12 mouse cellular contexts compared by ENCODE assay signal in genomic region chr17:63995921-63996320, GRCm38 (mm10).
DNase-seq lines count a peak whose midpoint lies in the region; ATAC-seq and TF ChIP-seq lines count a peak whose summit lies in the region.
"Had no signal": no experiment of that assay in that cellular context is flagged by ENCODE, and none has a peak within 500 bp of the region (broad histone marks: within the 10 kb centered on the region; RNA-seq: fewer than 3 reads in every experiment).

No protein-coding gene starts in this region.

- no peaks in the 10 kb centered on the region for H3K9me3 ChIP-seq in hindbrain, embryonic 13.5 days
- H3K9me3 ChIP-seq: G1E had no signal

- no peak overlapping the region for H3K4me3 ChIP-seq in layer of hippocampus, adult 2 months
- H3K4me3 ChIP-seq in hindbrain, embryonic 13.5 days, result no peak overlapping the region

- H3K9ac ChIP-seq in hindbrain, embryonic 13.5 days, result no peak overlapping the region

- TF ChIP-seq CTCF in layer of hippocampus, adult 2 months (conservative IDR thresholded peaks at IDR 0.05), result no peak

- ATAC-seq in cerebellum, adult (ENCODE audit: insufficient number of reproducible peaks, low FRiP score, low TSS enrichment), result peak; percentile 67
- no peak for ATAC-seq in activated CD4-positive, CD25-positive, alpha-beta regulatory T cell, adult 4 months
- ATAC-seq in hindbrain, embryonic 13.5 days (ENCODE audit: low FRiP score), result no peak
- ATAC-seq: midbrain, embryonic 16.5 days had no signal

- H3K4me1 ChIP-seq in hindbrain, embryonic 13.5 days (replicated peaks), result no peaks in the 10 kb centered on the region

- H3K4me2 ChIP-seq in hindbrain, embryonic 13.5 days, result no peak overlapping the region

- 100% methylated on average over 1 of the region's 1 CpGs for WGBS in hindbrain, embryonic 13.5 days

- peak overlapping the region; percentile 29; the same call in 1 of the 2 replicates for H3K27ac ChIP-seq in layer of hippocampus, adult 2 months
- no peak overlapping the region for H3K27ac ChIP-seq in hindbrain, embryonic 13.5 days

- no peaks in the 10 kb centered on the region for H3K27me3 ChIP-seq in hindbrain, embryonic 13.5 days

- DNase-seq in cerebellum, postnatal 4 days (ENCODE audit: low spot score in 2 of 2), result no peak
- DNase-seq in layer of hippocampus, adult 2 months (ENCODE audit: low spot score in 2 of 2), result peak in 1 of 2 experiments; percentile 42
- no peak for DNase-seq in layer of hippocampus, postnatal 10 days (ENCODE audit: low spot score in 2 of 2)
- peak; percentile 42 for DNase-seq in cerebellum, adult 11-12 months
- peak; percentile 16 for DNase-seq in lung, postnatal 25 days (ENCODE audit: low spot score)
- DNase-seq: gastrocnemius, postnatal 10 days; kidney, adult 8-10 months had no signal

- H3K36me3 ChIP-seq in hindbrain, embryonic 13.5 days, result peaks cover 3% of the 10 kb centered on the region; the same call in 1 of the 2 replicates

Comparison
In these comparisons a context has a peak if more than half of its experiments do, and no peak if none do; other contexts are left out.
1. DNase-seq: peak in cerebellum, adult 11-12 months (single experiment) and lung, postnatal 25 days (single experiment); none in cerebellum, postnatal 4 days (0 of 2) and layer of hippocampus, postnatal 10 days (0 of 2).